Mouse (Mus musculus) urinary bladder, adult 2 months (tissue): ENCODE results near the gene Lrmda. TPM values are rescaled to one million over a fixed set of nuclear protein-coding genes. Genes with fewer than 3 reads are reported as not detected.

Experiments
- DNase-seq: peaks from one replicate; pipeline ENCODE4 v3.0.0; 2022; ENCODE audit warnings: low spot score
- polyA plus RNA-seq: library from polyadenylated mRNA; depleted of rRNA; stranded (reverse); fragments of >200 nt; gene quantifications from 2 replicates; pipeline ENCODE4 v1.2.3, GENCODE M21; 2012

Lrmda gene
- polyA plus RNA-seq, 1 experiment = 0.74 TPM

DNA sequence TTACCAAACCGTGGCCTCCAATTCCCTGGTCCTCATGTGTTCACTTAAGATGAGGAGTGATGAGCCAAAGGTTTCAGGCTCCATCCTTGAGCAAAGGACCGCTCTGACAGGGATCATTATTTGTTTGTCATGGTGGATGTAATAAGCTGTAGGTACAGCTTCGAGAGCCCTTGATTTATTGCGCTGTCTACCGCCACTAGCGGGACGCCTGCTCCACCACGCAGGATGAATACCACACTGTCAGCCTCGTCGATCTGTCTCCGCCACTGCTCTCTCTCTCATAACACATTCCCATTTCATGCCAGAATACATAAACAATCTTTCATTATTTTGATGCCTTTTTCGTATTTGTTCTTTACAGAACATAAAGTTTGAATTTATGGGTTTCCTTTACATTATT is 235.9 kb downstream of the Lrmda start:
- DNase-seq = no peak

DNA sequence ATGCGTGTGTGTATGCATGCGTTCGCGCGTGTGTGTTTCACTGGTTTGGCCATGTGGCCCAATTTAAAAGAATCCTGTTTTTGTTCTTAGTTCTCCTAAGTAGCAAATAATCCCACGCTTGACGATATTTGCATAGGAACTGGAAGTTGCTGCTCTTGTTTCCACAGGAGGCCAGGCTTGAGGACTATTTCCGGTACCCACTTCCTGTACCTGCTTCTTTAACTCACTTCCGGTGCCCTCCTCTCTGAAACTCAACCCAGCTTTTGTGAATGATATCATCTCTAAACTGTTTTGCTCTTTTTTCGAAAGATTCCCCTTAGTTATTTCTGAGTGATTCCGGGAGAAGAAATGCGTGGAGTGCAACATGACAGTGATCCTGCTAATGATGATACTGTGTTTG is 236.8 kb downstream of the Lrmda start:
- no peak for DNase-seq

DNA sequence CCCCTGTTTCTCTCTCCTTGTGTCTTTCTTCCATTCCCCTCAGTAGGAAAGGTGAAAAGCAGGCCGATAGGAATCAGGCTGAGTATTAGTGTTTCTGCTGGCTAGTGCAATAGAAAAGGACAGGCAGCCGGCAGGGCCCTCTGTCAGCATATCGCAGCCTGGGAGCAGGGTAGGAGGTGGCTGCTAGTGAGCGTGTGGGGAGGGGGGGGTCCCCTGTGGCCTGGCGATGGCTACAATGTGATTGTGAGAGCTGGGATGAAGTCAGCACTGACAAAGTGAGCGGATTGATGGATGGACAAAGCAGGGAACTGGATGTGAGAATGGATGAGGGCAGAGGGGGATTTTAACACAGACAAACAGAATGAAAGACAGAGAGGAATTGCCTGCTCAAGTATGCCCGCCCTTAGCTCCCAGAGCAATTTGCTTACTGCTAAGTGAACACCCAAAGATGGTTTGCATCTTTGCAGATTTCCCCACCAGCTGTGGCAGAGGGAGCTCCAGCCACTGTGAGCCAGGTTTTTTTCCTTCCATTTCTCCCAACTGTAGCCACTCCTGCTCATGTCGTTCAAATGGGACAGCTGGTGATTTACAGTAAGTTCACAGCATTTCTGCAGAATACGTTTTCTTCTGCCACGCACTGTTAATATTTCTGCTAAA is 240.0 kb downstream of the Lrmda start:
- no peak for DNase-seq

DNA sequence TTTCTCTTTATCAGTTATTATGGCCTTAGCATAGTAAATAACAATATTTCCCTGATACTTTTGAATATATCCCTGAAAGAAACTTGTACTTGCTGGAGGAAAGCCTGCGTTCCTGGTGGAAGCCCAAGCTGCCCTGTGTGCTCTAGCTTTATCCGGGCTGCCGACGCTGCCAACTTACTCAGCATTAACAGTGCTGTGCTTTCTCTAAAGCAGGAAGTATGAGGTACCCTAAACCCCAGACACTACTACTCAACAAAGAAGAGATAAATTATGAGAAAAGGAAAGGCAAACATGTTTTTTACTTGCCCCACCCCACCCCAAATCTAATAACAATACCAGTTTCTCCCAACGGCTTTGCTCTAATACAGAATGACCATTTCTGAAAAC is 240.5 kb downstream of the Lrmda start:
- no peak for DNase-seq

DNA sequence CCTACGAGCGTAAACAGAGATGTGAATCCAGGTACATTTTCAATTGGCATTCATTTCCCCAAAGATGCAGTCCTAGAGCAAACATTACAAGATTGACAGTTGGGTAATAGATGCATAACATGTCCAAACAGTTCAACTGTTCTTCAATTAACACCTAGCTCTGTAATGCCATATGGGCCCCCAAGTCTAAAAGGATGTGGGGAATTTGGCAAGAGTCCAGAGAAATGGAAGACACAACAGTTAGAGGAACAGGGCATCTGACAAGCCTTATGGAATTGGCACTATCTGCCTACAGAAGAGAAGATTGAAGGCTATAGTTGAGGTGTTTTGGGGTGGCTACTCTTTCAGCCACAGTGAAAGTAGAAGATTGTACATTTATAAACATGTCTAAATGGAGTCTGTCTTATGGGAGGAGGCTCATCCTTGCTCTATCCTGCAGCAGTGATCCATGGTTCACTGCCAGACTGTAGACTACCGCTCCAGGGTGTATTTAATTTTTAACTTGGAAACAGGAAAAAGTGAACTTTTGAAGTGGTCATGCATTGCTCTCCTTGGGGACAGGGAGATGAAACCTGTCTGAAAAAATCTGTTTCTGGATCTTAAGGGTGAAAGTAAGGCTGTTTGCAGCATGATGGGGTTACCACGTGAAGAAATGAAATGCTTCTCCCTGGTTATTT is 245.9 kb downstream of the Lrmda start:
- DNase-seq = no peak

DNA sequence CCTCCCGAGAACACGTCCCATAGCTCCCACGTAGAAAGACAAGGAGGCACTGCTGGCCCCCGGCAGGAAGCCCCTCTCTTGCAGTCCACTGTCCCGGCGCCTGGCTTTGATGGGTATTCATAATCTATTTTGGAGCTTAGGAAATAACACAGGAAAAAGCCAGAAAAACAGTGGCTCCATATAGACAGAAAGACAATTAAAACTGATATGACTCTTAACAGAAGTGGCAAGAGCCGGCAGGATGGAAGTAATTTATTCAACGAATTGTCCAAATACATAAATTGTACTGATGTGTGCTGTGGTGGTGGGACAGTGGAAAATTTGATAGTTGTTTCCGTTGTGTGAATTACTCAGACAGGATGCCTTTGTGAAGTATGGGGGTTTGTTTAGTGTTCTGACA is 250.3 kb downstream of the Lrmda start:
- no peak for DNase-seq

DNA sequence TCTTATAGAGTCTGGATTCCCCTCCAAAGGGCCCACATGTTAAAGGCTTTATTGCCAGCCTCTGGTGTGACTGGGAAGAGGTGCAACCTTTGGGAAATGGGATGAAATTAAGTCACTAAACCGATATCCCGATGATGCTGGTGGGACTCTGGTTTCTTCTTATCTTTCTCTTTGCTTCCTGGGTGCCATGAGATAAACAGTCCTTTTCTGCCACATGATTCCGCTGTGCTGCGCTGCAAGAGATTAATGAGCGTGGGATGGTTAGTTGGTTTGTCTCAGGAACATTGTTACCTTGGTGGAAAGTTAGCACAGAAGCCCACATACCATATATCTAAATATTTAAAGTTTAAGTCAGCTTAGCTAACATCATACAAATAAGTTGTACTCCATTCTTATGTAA is 258.5 kb downstream of the Lrmda start:
- DNase-seq = no peak

DNA sequence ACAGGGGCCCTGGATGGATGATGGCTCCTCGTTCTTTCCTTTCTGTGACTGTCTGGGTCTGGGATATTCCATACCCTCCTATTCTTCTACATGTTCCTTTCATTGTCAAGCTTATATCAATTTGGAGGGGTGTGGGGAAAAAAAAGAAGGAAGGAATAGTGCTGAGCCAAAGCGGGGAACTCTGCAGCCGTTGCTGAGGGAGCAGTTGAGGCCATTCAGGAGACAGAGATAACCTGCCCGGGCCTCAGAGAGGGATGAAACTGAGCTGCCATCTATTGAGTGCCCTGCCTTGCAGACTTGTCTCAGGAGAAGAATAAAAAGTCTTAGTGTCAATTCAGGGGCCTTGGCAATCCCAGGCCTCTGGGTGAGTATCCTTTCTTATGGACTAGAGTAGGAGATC is 260.1 kb downstream of the Lrmda start:
- no peak for DNase-seq

DNA sequence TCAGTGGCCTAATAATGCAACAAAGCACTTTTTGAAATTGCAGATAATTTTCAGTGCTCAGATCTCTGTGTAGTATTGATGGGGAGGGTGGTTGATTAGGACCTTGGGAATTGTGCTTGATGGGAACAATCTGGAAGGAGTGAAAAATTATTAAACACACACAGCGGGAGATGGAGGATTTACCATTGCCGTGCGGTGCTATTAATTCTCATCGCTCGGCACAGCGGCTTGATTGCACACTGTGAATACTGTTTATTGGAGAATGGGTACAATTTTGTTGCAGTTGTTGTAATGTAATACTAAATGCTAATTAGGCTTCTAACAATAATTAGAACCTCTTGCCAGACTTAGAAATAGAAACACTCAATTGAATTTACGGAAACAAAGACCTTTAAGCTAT is 262.1 kb downstream of the Lrmda start:
- DNase-seq = no peak

DNA sequence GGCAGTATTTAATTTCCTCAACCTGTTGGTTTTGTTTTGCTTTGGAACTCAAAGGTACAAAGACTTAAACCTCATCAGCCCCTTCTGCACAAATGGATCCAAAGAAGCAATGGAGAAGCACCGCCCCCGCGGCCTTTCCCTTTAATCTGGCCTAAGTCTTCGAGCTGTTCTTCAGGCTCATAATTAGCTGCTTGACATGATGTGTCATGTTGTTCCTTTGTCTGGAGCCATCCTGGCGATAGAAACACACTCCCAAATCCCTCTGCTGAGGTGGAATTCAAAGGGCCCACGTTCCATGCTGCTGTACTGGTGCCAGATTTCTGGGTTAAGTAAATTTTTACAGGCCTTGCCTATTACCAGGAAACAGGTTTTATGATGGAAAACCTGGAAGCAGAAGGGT is 263.3 kb downstream of the Lrmda start:
- DNase-seq = no peak

DNA sequence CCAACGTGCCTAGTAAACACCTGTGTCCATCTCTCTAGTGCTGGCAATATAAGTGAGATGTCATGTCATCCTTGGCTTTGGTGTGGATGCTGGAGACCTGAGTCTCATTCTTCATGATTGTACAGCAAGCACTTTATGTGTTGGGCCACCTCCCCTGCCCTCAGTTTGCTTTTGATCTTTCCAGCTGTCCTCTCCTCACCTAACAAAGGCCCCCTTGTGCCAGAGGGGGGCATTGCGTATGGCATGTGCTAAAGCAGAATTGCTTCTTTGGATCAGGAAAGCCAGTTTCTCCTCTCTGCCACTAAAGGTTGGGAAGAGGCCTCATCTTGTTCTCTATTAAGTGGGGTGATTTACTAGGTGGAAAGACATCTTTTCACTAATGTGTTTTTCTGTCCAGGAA is 264.2 kb downstream of the Lrmda start:
- no peak for DNase-seq

DNA sequence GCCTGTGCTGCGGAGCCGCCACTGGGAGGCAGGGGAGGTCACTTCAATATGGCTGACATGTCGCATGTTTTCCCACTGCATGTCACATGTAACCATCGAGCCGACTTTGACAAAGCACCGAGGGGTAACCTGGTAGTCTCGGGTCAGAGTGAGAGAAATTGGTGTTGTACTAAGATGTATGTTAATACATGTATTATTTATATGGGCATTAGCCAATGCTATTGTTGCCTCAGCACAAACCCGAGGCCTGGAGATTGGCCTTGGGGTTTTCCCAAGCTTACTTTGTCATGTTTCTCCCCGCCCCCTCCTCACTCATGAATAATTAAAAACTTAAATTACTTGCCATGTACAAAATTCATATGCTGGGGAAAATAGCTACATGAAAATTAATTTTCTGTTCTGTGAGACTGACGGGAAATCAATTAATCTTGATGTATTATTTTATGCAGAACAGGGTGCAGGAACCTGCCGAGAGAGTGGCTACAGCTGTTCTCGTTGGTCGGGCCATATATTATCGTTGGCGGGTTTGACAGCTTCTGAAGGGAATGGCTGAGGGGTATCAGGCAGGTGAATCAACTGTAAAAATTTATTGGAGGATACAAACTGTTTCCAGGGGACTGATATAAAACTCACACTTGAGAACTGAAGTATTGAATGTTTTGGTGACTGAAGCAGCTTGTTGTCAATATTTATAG is 265.5 kb downstream of the Lrmda start:
- DNase-seq = no peak

DNA sequence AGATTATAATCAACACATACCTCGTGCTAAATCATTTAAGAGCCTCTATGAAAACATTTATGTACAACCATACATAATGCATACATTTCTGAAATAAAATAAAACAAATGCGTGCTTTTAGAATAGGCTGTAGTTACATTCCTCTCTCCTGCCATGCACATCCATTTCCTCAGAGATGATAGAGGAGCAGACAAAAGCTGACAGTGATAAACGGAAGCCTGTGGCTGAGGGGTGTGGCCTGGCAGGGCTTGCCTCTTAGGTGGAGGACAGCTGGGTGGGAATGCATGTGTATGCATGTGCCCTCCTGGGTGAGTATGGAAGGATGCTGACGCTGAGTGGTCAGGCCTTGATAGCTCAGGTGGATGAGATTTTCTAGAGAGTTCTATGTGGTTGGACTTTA is 266.3 kb downstream of the Lrmda start:
- no peak for DNase-seq

DNA sequence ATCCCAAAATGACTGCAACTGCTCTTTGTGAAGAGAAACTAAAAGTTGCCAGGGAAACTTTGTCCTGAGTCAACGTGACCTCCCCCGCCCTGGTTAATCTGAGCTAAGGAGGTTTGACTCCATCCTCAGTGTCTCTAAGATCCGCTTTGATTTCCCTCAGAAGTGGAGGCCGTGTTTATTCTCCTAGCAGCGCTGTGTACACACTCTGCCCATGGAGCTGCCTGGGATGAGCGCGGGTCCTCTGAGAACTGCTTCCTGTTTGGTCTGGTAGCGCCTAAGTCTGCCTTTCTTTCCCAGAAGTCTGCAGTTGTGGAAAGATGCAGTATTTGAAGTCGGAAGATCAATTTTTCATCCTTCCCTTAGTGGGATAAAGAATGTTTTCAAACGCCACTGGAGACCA is 268.7 kb downstream of the Lrmda start:
- DNase-seq = no peak

DNA sequence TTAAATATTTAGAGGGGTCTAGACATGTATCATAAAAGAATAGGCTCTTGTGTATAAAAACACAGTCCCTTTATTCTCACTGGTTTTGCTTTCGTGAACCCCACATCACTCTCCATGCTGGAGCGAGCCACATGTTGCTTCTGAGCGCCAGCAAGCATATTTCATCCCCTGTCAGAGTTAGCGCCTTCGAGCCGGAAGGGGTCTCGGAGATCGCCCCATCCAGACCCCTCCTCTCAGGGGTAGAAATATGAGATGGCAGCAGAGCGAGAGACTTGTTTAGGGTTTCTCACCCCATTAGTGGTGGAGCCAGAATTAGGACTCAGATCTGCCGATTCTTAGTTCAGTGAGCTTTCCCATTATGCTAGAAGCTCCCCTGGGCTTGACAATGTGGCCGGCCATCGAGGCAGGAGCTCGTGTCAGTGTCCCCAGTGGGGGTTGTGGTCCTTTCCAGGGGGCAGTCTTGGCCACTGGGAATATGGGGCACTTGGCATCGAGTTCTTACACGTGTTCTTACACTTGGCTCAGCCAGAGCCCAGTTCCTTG is 269.9 kb downstream of the Lrmda start:
- DNase-seq = no peak

DNA sequence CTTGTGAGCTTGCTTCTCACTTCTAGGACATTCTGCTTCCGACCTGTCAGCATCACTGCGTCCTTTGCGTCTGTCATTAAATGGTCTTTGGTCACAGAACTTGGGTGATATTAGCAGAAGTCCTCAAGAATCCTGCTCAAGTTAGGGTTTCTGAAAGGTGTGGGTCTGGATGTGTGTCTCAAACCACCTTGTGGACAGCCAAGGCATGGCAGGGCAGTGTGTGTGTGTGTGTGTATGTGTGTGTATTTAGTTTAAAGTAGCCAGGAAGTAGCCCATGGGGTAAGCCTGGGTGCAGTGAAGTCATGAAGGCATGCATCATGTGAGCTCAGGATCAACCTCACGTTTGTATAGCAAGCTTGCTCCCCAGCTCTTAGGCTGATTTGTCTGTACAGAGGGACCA is 274.9 kb downstream of the Lrmda start:
- no peak for DNase-seq

DNA sequence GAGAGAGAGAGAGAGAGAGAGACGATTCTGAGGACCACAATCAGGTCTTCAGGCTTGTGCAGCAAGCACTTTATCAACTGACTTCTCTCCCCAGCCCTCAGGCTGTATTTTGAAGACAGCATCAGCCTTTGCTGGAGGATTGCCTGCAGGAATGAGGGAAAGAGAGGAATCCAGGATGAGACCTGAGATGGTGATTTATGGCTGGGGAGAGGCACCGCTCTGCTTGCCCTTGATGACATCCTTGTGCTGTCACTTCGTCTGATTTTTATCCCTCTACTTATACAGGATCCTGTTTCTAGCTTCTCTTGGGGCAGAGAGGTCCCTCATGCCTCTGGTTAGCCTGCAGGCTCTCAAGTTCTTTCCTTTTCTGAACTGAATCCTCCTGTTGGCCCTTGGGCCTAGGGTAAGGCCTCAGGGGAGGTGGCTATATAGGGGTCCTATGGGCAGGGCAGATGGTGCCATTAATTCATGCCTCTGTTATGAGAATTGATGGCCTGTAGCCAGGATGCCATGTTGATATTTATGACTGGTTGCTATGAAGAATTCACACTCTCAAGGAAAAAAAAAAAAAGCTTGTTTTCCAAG is 277.2 kb downstream of the Lrmda start:
- DNase-seq = no peak

DNA sequence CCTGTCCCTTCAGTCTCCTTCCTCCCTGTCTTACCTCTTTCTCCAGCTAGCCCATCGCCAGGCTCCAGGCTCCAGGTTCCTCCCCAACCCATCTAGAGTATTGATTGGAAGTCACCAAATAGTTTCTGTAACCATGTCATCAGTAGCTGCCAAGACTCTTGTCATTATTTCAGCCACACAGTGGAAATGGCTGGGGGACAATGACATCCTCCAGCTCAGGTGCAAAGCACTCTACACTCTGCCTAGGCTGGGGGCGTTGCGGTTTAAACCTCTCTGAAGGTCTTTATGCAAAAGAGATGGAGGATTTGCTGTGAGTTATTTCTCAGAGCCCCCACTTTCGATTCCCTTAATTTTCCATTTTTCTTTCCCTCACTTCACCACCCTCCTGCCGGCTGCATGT is 287.2 kb downstream of the Lrmda start:
- no peak for DNase-seq

DNA sequence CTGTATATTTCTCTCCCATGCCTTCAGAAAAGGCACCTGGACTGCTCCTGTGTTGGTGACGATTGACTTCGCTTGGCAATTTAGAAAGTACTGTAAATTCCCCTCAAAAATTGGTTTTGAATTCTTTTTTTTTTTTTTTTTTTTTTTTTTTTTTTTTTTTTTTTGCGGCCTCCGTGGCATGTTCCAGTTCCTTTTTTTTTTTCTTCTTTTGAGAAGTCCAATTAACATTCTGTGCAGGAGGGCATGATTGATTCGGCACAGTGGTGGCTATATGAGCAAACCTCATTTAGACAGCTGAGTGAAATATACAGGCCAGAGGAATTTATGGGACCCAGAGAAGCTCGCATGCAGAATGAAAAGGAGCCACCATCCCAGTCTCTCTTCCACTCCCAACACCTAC is 288.5 kb downstream of the Lrmda start:
- DNase-seq = no peak

DNA sequence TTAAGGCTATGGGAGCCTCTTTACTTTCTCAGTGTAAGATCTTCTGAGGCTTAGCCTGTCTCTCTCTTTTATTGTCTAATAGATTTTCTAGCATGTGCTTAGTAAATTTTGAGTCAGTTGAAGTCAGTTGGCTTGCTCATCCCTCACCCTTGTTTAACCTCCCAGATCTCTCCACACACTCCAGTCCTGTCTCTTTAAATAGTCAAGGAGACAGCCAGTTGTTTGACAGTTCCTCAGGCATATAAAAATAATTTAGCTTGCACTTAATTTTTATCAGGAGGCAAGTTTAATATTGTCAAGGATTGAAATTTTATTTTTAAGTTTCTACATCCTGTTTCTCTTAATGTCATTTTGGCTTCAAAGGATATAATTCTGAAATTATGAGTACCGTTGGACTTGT is 303.5 kb downstream of the Lrmda start:
- DNase-seq = no peak

DNA sequence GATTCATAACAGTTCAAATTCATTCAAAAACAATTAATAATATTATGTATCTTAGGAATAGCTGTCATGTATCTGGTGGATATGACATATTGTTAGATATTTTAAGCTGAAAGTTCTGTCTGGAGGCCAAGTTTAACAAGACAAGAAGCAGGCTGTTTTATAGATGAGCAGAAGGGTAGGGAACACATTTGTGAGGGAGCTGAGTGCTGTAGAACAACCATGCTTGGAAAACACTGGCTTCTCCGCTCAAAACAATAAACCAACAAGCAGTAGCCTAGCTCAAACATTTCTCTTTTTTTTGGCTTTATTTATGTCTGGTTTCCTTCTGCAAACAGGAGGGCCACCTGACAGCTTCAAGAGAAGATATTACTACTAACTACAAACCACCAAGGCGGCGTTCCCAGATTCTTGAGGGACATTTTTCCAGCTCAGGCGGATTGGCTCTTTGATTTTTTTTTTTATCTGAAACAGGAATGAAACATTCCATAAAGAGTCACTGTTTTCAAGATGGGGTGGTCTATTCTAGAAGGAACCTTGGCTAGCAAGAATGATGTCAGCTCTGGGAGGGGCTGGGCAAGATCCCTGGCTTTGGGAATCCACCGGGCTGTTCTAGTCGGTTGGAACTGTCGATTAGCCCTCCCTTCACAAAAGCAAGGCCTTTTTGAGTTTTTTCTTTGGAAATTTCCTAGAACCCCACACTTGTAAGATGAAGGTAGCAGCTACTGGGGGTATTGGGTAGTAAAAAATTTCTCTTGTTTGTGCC is 304.2 kb downstream of the Lrmda start:
- no peak for DNase-seq
